Mouse (Mus musculus): ENCODE results near the gene Snapc3. TPM values are rescaled to one million over a fixed set of nuclear protein-coding genes. Genes with fewer than 3 reads are reported as not detected.
A peak's percentile ranks its signal among the peaks of the same experiment; 100 is the strongest.
"Not testable (repeated sequence)": the region's sequence is repeated elsewhere in the genome, so short reads cannot be mapped to it uniquely, and the experiment has no call there.

Snapc3 gene
- polyA plus RNA-seq, 1 experiment from 2014 or later = 14.7 TPM

- Histone ChIP-seq H3K4me2 (replicated peaks; ENCODE audit: low read depth) (peak within 1 kb of the TSS; percentile 60), H3K27ac (replicated peaks) (peak within 1 kb of the TSS; percentile 91), H3K36me3 (ENCODE audit: control insufficient read depth, insufficient read depth, low read length) (peaks cover 3% of the 10 kb centered on the region; the same call in 1 of the 2 replicates), H3K4me3 (ENCODE audit: low read depth, low read length) (peak within 1 kb of the TSS; percentile 93), H3K9me3 (ENCODE audit: control insufficient read depth, low read length) (no peaks in the 10 kb centered on the region), H3K9ac (ENCODE audit: low read length) (peak within 1 kb of the TSS; percentile 82), H3K4me1 (replicated peaks; ENCODE audit: control insufficient read depth, insufficient read depth) (no peaks in the 10 kb centered on the region), H3K27me3 (ENCODE audit: control insufficient read depth, insufficient read depth, low read length) (no peaks in the 10 kb centered on the region)
- ATAC-seq (ENCODE audit: low FRiP score, low TSS enrichment) (peak; percentile 92), DNase-seq (ENCODE audit: low spot score) (peak; percentile 84)
- peak; percentile 52 for TF ChIP-seq CTCF (IDR thresholded peaks at IDR 0.05; ENCODE audit: low read depth)
- no peak for TF ChIP-seq EP300 (optimal IDR thresholded peaks at IDR 0.05)
- under 1% methylated on average over 38 of the region's 86 CpGs for WGBS
Measured at GRCm38 (mm10) chr4:83486117-83486901, 68.8 kb downstream of the Snapc3 start, which contains the start of gene Psip1. Gene Psip1 (minus strand): TSS chr4:83486459.

- Histone ChIP-seq H3K36me3 (ENCODE audit: control insufficient read depth, insufficient read depth, low read length) (no peaks in the 10 kb centered on the region), H3K4me3 (ENCODE audit: low read depth, low read length) (no peak overlapping the region), H3K9me3 (ENCODE audit: control insufficient read depth, low read length) (no peaks in the 10 kb centered on the region), H3K4me1 (replicated peaks; ENCODE audit: control insufficient read depth, insufficient read depth) (no peaks in the 10 kb centered on the region), H3K27me3 (ENCODE audit: control insufficient read depth, insufficient read depth, low read length) (no peaks in the 10 kb centered on the region), H3K4me2 (replicated peaks; ENCODE audit: low read depth) (no peak overlapping the region), H3K9ac (ENCODE audit: low read length) (no peak overlapping the region), H3K27ac (replicated peaks) (no peak overlapping the region)
- TF ChIP-seq EP300 (optimal IDR thresholded peaks at IDR 0.05) = no peak
- TF ChIP-seq CTCF (IDR thresholded peaks at IDR 0.05; ENCODE audit: low read depth) = no peak
- ATAC-seq (ENCODE audit: low FRiP score, low TSS enrichment) (no peak), DNase-seq (ENCODE audit: low spot score) (no peak)
- WGBS = 29% methylated on average over 5 of the region's 5 CpGs
Measured at GRCm38 (mm10) chr4:83489121-83489520, 71.6 kb downstream of the Snapc3 start.

- Histone ChIP-seq H3K27ac (replicated peaks) (no peak overlapping the region), H3K9me3 (ENCODE audit: control insufficient read depth, low read length) (no peaks in the 10 kb centered on the region), H3K36me3 (ENCODE audit: control insufficient read depth, insufficient read depth, low read length) (no peaks in the 10 kb centered on the region), H3K9ac (ENCODE audit: low read length) (no peak overlapping the region), H3K4me1 (replicated peaks; ENCODE audit: control insufficient read depth, insufficient read depth) (no peaks in the 10 kb centered on the region), H3K4me2 (replicated peaks; ENCODE audit: low read depth) (no peak overlapping the region), H3K4me3 (ENCODE audit: low read depth, low read length) (no peak overlapping the region), H3K27me3 (ENCODE audit: control insufficient read depth, insufficient read depth, low read length) (no peaks in the 10 kb centered on the region)
- DNase-seq (ENCODE audit: low spot score) (no peak), ATAC-seq (ENCODE audit: low FRiP score, low TSS enrichment) (no peak)
- TF ChIP-seq CTCF (IDR thresholded peaks at IDR 0.05; ENCODE audit: low read depth) (peak; percentile 16; the same call in 1 of the 2 replicates), EP300 (optimal IDR thresholded peaks at IDR 0.05) (no peak)
- 100% methylated on average over 1 of the region's 1 CpGs for WGBS
Measured at GRCm38 (mm10) chr4:83493112-83493511, 75.6 kb downstream of the Snapc3 start.

- H3K4me3 ChIP-seq (ENCODE audit: low read depth, low read length); H3K4me2 ChIP-seq (replicated peaks; ENCODE audit: low read depth); DNase-seq (ENCODE audit: low spot score); H3K4me1 ChIP-seq (replicated peaks; ENCODE audit: control insufficient read depth, insufficient read depth); ATAC-seq (ENCODE audit: low FRiP score, low TSS enrichment); H3K27ac ChIP-seq (replicated peaks); H3K36me3 ChIP-seq (ENCODE audit: control insufficient read depth, insufficient read depth, low read length); H3K27me3 ChIP-seq (ENCODE audit: control insufficient read depth, insufficient read depth, low read length); H3K9me3 ChIP-seq (ENCODE audit: control insufficient read depth, low read length); H3K9ac ChIP-seq (ENCODE audit: low read length): not testable (repeated sequence)
- WGBS = 74% methylated on average over 5 of the region's 5 CpGs
Measured at GRCm38 (mm10) chr4:83497013-83497412, 79.5 kb downstream of the Snapc3 start.

GRCm38 (mm10) chr4:83500154-83501036, 82.9 kb downstream of the Snapc3 start:
- H3K4me3 ChIP-seq (ENCODE audit: low read depth, low read length) = no peak overlapping the region
- H3K27me3 ChIP-seq (ENCODE audit: control insufficient read depth, insufficient read depth, low read length) = no peaks in the 10 kb centered on the region
- no peaks in the 10 kb centered on the region for H3K36me3 ChIP-seq (ENCODE audit: control insufficient read depth, insufficient read depth, low read length)
- H3K27ac ChIP-seq (replicated peaks) = no peak overlapping the region
- ATAC-seq (ENCODE audit: low FRiP score, low TSS enrichment) (no peak), DNase-seq (ENCODE audit: low spot score) (peak; percentile 19)
- H3K9me3 ChIP-seq (ENCODE audit: control insufficient read depth, low read length) = no peaks in the 10 kb centered on the region
- no peaks in the 10 kb centered on the region for H3K4me1 ChIP-seq (replicated peaks; ENCODE audit: control insufficient read depth, insufficient read depth)
- H3K4me2 ChIP-seq (replicated peaks; ENCODE audit: low read depth) = peak overlapping the region; percentile 38
- TF ChIP-seq CTCF (IDR thresholded peaks at IDR 0.05; ENCODE audit: low read depth) (no peak), EP300 (optimal IDR thresholded peaks at IDR 0.05) (no peak)
- H3K9ac ChIP-seq (ENCODE audit: low read length) = no peak overlapping the region
- 10% methylated on average over 22 of the region's 22 CpGs for WGBS

Measured in stomach, postnatal 0 days (tissue).